Mouse (Mus musculus): ENCODE results near the gene Tas1r3. TPM values are rescaled to one million over a fixed set of nuclear protein-coding genes. Genes with fewer than 3 reads are reported as not detected.

Gene Tas1r3
- total RNA-seq, 2 experiments from 2014 or later, result 0.33 to 0.44 TPM

- DNase-seq (ENCODE audit: low spot score in 2 of 2), result no peak
- TF ChIP-seq CTCF (conservative IDR thresholded peaks at IDR 0.05), result no peak
- Histone ChIP-seq H3K27ac (no peak overlapping the region), H3K4me3 (no peak overlapping the region)
Observed at GRCm38 (mm10) chr4:155833234-155833633, 29.9 kb downstream of the Tas1r3 start.

GRCm38 (mm10) chr4:155832321-155832720 lies 30.8 kb downstream of the Tas1r3 start:
- Histone ChIP-seq H3K27ac (peak overlapping the region; percentile 94), H3K4me3 (peak overlapping the region; percentile 86)
- DNase-seq (ENCODE audit: low spot score in 2 of 2), result no peak
- TF ChIP-seq CTCF (conservative IDR thresholded peaks at IDR 0.05), result no peak

- peak overlapping the region; percentile 86 for H3K4me3 ChIP-seq
- TF ChIP-seq CTCF (conservative IDR thresholded peaks at IDR 0.05), result no peak
- DNase-seq (ENCODE audit: low spot score in 2 of 2), result peak in 1 of 2 experiments; percentile 37
Observed at GRCm38 (mm10) chr4:155831831-155832230, 31.3 kb downstream of the Tas1r3 start.

GRCm38 (mm10) chr4:155831205-155831766 lies 31.9 kb downstream of the Tas1r3 start, which contains the start of gene Aurkaip1:
TSS of gene Aurkaip1 (plus strand) at chr4:155831272.
- peak; percentile 94 to 96 for DNase-seq (ENCODE audit: low spot score in 2 of 2)

More at GRCm38 (mm10) chr4:155831831-155832230, 31.3 kb downstream of the Tas1r3 start:
- H3K27ac ChIP-seq, result peak overlapping the region; percentile 94

GRCm38 (mm10) chr4:155830596-155830995 lies 32.6 kb downstream of the Tas1r3 start:
- Histone ChIP-seq H3K4me3 (peak overlapping the region; percentile 86), H3K27ac (peak overlapping the region; percentile 94; the same call in 1 of the 2 replicates)
- no peak for TF ChIP-seq CTCF (conservative IDR thresholded peaks at IDR 0.05)
- DNase-seq (ENCODE audit: low spot score in 2 of 2), result no peak

More at GRCm38 (mm10) chr4:155831205-155831766, 31.9 kb downstream of the Tas1r3 start, which contains the start of gene Aurkaip1:
- peak; percentile 79 for TF ChIP-seq CTCF (conservative IDR thresholded peaks at IDR 0.05)
- H3K27ac ChIP-seq, result peak within 1 kb of the TSS; percentile 94
- peak within 1 kb of the TSS; percentile 86 for H3K4me3 ChIP-seq

- Histone ChIP-seq H3K4me3 (no peak overlapping the region), H3K27ac (no peak overlapping the region)
- TF ChIP-seq CTCF (conservative IDR thresholded peaks at IDR 0.05), result no peak
- no peak for DNase-seq (ENCODE audit: low spot score in 2 of 2)
Observed at GRCm38 (mm10) chr4:155829866-155830265, 33.3 kb downstream of the Tas1r3 start.

GRCm38 (mm10) chr4:155823443-155823842 lies 39.7 kb downstream of the Tas1r3 start:
- Histone ChIP-seq H3K27ac (peak overlapping the region; percentile 12; the same call in 1 of the 2 replicates), H3K4me3 (no peak overlapping the region)
- no peak for TF ChIP-seq CTCF (conservative IDR thresholded peaks at IDR 0.05)
- no peak for DNase-seq (ENCODE audit: low spot score in 2 of 2)

GRCm38 (mm10) chr4:155821025-155821424 lies 42.1 kb downstream of the Tas1r3 start:
- no peak for DNase-seq (ENCODE audit: low spot score in 2 of 2)
- Histone ChIP-seq H3K4me3 (no peak overlapping the region), H3K27ac (no peak overlapping the region)
- TF ChIP-seq CTCF (conservative IDR thresholded peaks at IDR 0.05), result peak; percentile 67

GRCm38 (mm10) chr4:155817533-155817932 lies 45.6 kb downstream of the Tas1r3 start:
- peak in 1 of 2 experiments; percentile 9 for DNase-seq (ENCODE audit: low spot score in 2 of 2)
- Histone ChIP-seq H3K4me3 (no peak overlapping the region), H3K27ac (no peak overlapping the region)
- TF ChIP-seq CTCF (conservative IDR thresholded peaks at IDR 0.05), result no peak

- peak in 1 of 2 experiments; percentile 15 for DNase-seq (ENCODE audit: low spot score in 2 of 2)
- TF ChIP-seq CTCF (conservative IDR thresholded peaks at IDR 0.05), result no peak
- peak overlapping the region; percentile 96 for H3K27ac ChIP-seq
- H3K4me3 ChIP-seq, result peak overlapping the region; percentile 98
Observed at GRCm38 (mm10) chr4:155812665-155813181, 50.4 kb downstream of the Tas1r3 start.

- H3K4me3 ChIP-seq, result peak within 1 kb of the TSS; percentile 98
- peak; percentile 92 to 94 for DNase-seq (ENCODE audit: low spot score in 2 of 2)
- TF ChIP-seq CTCF (conservative IDR thresholded peaks at IDR 0.05), result 0 out of 2 replicates have a peak, but pooled peaks have one; percentile 5
- H3K27ac ChIP-seq, result peak within 1 kb of the TSS; percentile 96
Observed at GRCm38 (mm10) chr4:155811929-155812664, 51.1 kb downstream of the Tas1r3 start, which contains the start of gene Ccnl2. TSS of gene Ccnl2 (plus strand) at chr4:155812489.

Small RNA genes lying within 50 kb of the gene (microRNA-seq; reads per million reads assigned to microRNA genes)
- gene Gm22991, result 0 reads per million in 2 experiments

Other genes starting within 250 kb of the Tas1r3 start
- gene Cdk11b, start 238.5 kb downstream of the Tas1r3 start, total RNA-seq (2021), result 10 to 100 TPM; 43.6 to 48.8 TPM
- gene Gm10563, start 218.0 kb downstream of the Tas1r3 start, total RNA-seq (2021), result not detected
- gene Mmp23, start 210.0 kb downstream of the Tas1r3 start, total RNA-seq (2021), result 1 to 10 TPM; 2.7 to 3.4 TPM
- 100 to 1,000 TPM; 111 to 114 TPM for gene Mib2, start 194.2 kb downstream of the Tas1r3 start, total RNA-seq (2021)
- gene Fndc10, start 169.0 kb downstream of the Tas1r3 start, total RNA-seq (2021), result 10 to 100 TPM; 26.5 to 27.9 TPM
- 10 to 100 TPM; 90.9 to 92.8 TPM for gene Ssu72, start 158.6 kb downstream of the Tas1r3 start, total RNA-seq (2021)
- 10 to 100 TPM; 32.7 to 39.0 TPM for gene Tmem240, start 128.6 kb downstream of the Tas1r3 start, total RNA-seq (2021)
- 10 to 100 TPM; 49.9 to 51.4 TPM for gene Atad3a, start 102.3 kb downstream of the Tas1r3 start, total RNA-seq (2021)
- 1 to 10 TPM; 9.6 to 9.8 TPM for gene Vwa1, start 88.7 kb downstream of the Tas1r3 start, total RNA-seq (2021)
- 10 to 100 TPM; 24.0 to 24.8 TPM for gene Tmem88b, start 77.5 kb downstream of the Tas1r3 start, total RNA-seq (2021)
- under 1 TPM in 1 of 2 experiments, not detected in 1; 0.32 TPM for gene Ankrd65, start 72.9 kb downstream of the Tas1r3 start, total RNA-seq (2021)
- 10 to 100 TPM; 86.6 to 89.6 TPM for gene Mrpl20, start 60.5 kb downstream of the Tas1r3 start, total RNA-seq (2021)
- 10 to 100 TPM; 79.4 to 94.2 TPM for gene Ccnl2, start 50.9 kb downstream of the Tas1r3 start, total RNA-seq (2021)
- gene Aurkaip1, start 32.1 kb downstream of the Tas1r3 start, total RNA-seq (2021), result 100 to 1,000 TPM; 102 to 105 TPM
- gene Mxra8, start 23.7 kb downstream of the Tas1r3 start, total RNA-seq (2021), result 10 to 100 TPM in 1 of 2 experiments, 1 to 10 TPM in 1; 8.4 to 10.6 TPM
- gene Dvl1, start 16.0 kb downstream of the Tas1r3 start, total RNA-seq (2021), result 10 to 100 TPM; 80.8 to 81.9 TPM
- 10 to 100 TPM; 29.2 to 31.7 TPM for gene Cptp, start 6.1 kb upstream of the Tas1r3 start, total RNA-seq (2021)
- 10 to 100 TPM; 33.7 to 35.8 TPM for gene Ints11, start 6.2 kb upstream of the Tas1r3 start, total RNA-seq (2021)
- gene Pusl1, start 28.4 kb upstream of the Tas1r3 start, total RNA-seq (2021), result 10 to 100 TPM; 62.3 to 68.1 TPM
- gene Acap3, start 28.5 kb upstream of the Tas1r3 start, total RNA-seq (2021), result 100 to 1,000 TPM; 121 to 129 TPM
- 10 to 100 TPM; 69.8 to 71.2 TPM for gene Ube2j2, start 80.5 kb upstream of the Tas1r3 start, total RNA-seq (2021)
- 10 to 100 TPM; 11.5 to 18.0 TPM for gene C1qtnf12, start 99.0 kb upstream of the Tas1r3 start, total RNA-seq (2021)
- gene B3galt6, start 129.3 kb upstream of the Tas1r3 start, total RNA-seq (2021), result 10 to 100 TPM in 1 of 2 experiments, 1 to 10 TPM in 1; 9.3 to 10.1 TPM
- 100 to 1,000 TPM; 191 to 194 TPM for gene Sdf4, start 129.5 kb upstream of the Tas1r3 start, total RNA-seq (2021)
- 1 to 10 TPM; 1.3 to 2.3 TPM for gene Tnfrsf4, start 150.5 kb upstream of the Tas1r3 start, total RNA-seq (2021)
- gene Tnfrsf18, start 162.8 kb upstream of the Tas1r3 start, total RNA-seq (2021), result not detected
- under 1 TPM in 1 of 2 experiments, not detected in 1; 0.26 TPM for gene Ttll10, start 196.1 kb upstream of the Tas1r3 start, total RNA-seq (2021)
- 10 to 100 TPM; 27.3 to 34.9 TPM for gene 9430015G10Rik, start 246.6 kb upstream of the Tas1r3 start, total RNA-seq (2021)

Data from layer of hippocampus, adult 2 months (tissue).